Mouse (Mus musculus) spleen, postnatal 36 days (tissue): ENCODE results near the gene Srcin1.

Experiments used
- DNase-seq, 2 experiments: peaks; one replicate each; pipeline ENCODE4 v3.0.0; 2022; ENCODE audit warnings: low spot score in 2 of 2, mixed read lengths in 1 of 2

Srcin1 gene

DNA sequence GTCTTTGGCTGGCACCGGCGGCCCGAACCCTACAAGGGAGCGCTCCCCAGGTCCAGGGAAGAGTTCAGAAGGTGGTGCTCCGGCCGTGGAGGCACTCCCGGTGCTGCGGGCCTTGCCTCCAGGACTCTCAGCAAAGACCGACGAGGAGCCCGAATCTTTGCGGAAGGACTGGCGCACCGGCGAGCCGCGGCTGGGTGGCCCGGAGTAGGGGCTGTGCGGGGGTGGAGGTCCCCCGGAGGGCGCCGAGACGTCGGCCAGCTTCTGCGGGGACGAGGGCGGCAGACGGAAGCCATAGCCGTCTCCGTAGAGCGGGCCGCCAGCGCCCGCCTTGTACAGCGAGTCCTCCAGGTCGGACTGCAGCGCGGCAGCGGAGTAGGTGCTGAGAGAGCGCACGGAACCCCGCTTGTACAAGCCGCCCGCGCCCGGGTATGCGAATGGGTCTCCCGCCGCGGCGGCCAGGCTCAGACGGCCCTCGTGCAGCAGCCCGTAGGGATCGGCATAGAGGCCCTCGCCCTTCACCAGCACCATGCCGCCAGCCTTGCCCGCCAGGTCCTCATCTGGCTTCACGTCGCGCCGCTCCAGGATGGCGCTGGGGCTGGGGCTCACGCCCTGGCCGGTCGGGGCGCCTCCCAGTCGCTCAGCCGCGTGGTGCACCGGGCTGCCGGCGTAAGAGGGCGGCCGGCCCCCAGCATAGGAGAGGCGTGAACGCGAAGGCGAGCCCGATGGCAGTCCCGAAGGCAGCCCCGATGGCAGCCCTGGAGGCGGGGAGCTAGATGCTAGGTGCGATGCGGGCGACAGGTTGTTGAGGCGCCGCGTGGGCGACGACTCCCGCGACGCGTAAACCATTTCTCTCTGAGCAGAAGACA is 41.3 kb downstream of the Srcin1 start:
- no peak for DNase-seq

DNA sequence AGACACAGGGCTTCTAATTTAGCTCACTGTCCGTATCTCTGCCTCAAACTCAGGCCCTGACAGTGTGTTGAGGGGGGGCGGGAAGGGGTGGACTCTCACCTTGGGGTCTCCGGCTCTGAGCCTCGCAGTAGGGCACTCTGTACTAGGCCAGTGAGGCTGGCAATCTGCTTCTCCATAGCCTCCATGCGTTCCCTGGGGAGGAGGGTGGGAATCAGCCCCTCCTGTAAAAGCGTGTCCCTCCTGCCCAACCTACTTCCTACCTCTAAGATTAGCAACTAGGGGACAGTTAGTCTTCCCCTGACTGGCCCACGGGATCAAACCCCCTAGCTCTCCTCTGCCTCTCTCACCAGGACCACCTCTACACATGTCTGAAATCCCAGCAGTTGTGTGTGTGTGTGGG is 42.3 kb downstream of the Srcin1 start:
- DNase-seq = no peak

DNA sequence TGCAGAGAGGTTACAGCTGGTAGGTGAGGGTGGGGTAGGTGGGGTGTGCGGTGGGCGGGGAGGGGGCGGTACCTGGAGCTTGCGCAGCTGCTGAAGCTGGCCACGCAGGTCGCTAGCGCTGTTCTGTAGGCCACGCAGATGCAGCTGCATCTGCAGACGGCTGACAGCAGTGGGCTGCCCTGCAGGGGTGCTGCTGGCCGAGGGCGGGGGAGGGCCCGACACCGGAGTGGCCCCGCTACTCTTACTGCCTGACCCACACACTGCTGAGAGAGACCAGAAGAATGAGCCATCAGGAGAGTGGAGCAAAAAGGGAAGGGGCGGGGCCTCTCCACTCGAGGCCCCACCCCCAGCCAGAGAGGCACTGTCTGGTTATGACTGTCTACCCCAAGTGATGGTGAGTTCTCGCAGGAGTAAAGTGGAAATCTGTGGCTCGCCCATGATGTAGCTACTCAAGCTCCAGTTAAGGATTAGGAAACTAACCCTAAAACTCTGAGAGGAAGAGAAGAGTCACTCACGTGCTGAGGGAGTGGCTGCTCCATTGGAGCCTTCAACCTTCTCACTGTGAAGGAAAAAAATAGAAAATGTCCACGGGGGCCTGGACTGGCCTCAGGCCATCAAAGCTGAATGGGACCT is 42.9 kb downstream of the Srcin1 start:
- DNase-seq = peak; percentile 38 to 42

DNA sequence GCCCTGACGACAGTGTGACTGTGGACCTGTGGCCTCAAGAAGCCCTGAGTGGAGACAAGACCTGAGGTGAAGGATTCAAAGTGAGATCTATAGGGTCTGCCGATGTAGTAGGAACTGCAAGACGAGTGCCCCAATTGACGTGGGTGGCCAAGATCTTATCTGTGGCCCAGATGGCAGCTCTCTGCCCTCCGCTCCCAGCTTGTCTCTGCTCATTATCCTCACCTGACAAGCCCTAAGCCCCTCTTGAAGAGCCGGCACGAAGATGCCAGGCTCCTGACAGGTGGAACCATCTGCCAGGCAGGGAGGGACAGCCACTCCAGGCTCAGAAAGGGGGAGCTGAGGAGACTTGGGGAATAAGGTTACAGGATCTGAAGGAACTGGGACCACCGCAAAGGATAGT is 43.6 kb downstream of the Srcin1 start:
- no peak for DNase-seq

DNA sequence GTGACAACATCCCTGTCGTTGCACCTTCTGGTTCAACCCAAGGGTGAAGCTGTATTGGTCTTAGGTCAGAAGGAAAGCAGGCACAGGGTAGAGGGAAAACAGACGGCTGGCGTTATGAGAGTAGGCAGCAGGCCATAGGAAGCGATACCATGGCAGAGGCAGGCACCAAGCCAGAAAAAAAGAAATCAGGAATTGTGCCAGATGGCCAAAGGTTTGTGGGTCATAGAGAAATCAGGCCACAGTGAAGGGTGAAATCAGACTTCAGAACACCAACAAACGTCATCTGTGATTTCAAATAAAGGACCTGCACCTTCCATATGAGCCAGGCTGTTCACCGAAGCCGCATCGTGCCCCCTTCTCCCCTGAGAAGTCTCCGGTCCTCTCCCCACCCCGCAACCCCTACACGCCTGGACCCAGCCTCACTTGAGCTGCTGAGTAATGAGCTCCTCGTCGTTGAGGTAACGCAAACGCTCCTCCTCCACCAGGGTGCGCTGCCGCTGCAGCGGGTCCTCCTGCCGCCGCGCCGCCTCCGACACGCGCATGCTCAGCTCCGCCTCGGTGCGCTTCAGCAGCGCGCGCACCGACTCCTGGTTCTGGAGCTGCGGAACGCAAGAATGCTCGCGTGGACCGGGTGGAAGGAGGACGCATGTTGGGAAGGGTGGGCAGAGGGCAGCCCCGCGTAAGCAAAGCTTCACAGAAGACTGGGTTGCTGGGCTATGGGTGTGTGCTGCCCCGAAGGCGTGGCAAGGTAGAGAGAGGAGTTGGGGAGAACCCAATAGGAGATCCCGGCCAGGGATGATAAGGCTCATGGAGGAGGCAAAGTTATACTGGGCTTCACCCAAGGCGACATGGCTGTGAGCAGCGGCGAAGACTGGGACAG is 44.4 kb downstream of the Srcin1 start:
- peak; percentile 81 to 84 for DNase-seq

DNA sequence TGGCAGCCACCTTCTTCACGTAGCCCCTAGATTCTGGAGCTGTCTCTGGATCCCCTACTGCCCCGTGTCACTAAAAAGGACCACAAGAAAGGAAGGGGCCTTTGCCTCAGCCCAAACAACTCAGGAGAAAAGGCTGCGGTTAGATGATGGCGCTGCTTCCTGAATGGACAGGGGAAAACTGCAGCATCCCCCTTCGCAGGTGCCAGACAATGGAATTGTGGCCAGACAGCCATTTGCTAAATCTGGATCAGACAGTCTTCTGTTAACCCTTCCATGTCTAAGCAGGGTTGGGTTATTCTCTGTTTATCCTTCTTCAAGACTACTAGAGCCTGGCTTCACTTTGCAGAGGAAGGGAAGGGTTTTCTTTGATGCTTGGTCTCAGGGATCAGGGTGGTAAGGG is 45.0 kb downstream of the Srcin1 start:
- DNase-seq = no peak

DNA sequence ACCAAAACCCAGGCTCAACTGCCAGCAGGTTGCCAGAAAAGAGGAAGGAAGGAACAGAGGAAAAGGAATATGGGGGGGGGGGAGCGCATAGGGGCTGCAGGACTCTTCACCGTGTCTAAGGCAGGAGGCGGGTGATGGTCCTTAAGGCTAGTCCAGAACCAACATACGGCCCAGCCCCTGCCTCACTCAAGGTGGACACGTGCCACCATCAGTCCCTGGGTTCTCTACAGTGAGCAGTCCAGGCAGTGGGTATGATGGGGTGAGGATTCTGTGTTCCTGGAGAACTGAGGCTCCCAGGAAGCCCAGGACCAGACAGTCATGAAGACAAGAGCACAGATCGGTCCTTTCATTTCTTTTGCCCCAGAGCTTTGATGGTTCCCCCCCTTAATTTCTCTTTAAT is 45.9 kb downstream of the Srcin1 start:
- DNase-seq = no peak

DNA sequence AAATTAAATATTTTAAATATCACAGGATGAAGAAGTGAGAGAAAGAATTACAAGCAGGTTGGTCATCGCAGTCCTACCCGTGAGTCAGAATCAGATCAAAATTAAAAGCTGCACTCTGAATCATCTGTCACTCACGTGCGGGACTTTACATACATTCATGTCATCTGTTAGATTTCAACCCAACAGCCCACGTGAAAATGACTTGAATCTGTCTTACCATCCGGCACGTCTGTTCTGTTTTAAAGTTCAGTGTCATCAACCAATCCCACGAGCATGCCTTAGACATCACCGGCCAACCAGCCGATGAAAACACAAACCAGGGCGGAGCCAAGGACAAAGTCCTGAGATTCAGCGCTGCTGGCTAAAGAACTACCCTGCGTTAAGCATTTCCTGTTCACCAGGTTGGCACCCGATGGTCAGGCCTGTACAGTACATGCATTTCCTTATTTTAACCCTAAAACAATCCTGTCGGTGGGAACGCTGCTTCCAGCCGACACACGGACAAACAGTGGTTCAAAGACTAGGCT is 47.6 kb downstream of the Srcin1 start:
- DNase-seq = no peak

DNA sequence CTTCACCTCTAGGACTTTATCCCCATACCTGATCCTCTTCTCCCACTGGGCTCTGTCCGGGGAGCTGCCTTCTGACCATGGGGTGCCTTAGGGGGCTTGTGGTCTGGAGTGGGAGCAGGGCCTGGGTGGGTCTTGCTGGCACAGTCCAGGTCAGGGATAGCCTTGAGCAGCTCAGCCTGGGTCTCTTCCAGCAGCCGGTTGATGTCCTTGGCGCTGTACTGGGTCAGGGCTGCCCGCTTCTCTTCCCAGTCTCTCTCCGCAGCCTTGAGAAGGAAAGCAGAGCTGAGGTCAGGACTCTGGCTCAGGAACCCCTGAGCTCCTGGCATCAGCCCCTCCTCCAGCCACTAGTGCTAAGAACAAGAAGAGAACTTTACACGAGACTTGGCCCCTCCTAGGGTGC is 50.7 kb downstream of the Srcin1 start:
- DNase-seq = no peak

DNA sequence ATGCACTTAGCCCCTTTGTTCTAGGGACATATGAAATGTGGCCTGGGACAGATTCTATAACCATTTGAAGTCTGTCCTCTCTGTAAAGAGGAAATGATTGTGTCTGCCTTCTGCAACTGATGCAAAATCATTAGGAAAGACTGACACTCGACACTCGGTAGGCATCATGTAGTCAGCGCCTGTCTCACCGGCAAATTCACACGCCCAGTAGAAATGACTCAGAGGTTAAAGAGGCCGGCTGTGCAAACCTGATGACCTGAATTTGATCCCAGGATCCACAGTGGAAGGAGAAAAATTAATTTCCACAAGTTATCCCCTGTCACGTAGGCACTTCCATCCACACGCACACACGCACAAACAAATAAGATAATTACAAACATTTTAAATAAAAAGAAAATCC is 51.7 kb downstream of the Srcin1 start:
- no peak for DNase-seq

DNA sequence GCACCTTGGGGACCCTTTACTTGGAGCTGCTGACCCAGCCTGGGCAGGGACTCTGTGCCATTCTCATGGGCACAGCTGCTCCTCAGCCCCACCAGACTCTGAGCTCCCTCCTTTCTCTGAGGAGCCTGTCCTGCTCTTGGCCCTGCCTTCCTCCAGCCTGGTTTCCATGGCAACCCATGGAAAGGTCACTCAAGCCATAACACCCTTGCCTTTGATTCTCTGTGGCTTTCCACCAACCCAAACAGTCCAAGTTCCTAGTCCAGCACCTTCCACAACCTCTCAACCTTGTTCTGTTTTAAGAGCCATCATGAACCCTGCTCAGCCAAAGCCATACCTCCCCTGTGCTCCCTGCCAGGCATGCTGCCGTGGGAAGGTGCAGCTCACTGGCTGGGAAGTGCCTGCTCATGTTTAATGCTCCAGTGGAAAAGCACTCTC is 52.1 kb downstream of the Srcin1 start:
- DNase-seq = no peak

DNA sequence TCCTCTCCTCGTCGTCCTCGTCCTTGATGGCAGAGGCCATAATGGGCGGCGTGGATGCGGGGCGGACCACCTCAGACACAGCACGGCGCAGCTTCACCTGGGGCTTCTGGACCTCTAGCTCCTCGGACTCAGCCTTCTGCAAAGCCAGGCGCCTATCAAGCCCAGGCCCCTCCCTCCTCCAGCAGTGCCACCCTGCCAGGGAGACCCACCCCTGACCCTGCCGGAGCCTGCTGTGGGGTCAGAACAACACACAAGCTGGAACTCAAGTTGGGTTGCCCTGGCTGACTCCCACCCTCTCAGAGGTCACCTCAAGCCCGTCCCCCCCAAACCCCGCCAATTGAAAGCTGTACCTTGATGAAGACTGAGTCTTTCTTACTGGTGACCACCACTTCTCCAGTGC is 52.9 kb downstream of the Srcin1 start:
- DNase-seq = no peak

DNA sequence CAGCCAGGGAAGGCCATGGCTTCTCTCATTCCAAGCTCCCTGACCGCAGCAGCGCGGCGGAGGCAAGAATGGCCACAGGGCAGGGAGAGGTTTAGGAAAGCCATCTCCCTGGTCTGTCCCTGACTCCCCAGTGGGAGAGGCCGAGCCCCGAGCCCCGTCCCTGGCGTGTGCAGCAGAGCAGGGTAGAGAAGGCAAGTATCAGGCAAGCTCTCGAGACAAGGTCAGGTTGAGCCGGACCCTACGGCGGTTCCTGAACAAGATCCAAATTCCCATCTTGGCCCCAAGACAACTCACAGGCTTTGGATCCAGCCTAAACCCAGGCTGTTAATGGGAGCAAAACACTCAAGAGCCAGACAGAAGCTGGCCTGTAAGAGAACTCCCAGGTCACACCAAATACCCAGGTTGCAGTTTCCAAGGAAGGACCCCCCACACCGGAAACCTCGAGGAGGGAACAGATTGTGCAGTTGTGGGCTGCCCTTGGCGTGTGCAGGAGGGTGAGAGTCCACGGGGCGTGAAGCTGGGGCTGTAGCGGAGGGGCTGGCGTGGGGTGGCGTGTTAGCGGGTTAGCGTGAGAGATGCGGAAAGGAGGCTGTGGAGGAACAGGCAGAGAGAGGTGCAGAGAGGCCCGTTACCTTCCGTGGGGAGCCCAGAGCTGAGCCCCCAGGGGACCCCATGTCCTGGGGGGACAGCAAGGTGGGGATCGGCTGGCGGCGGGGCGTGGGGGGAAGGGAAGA is 54.1 kb downstream of the Srcin1 start:
- no peak for DNase-seq

DNA sequence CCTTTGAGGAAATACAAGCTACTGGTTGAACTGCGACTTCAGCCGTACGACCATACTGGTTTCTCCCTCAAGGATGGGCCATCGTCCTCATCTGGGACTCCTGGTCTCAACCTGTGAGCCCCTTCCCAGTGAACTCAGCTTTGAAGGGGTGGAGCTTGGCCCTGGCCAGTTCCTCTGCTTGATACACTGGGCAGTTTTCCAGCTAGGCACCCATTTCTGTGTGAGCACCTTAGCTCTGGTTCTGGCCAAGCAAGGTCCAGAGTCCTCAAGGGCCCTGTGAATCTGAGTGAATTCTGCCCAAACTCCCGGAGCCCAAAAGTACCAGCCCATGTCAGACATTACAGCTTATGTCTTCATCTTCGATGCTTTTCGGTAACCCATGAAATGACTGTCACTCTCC is 55.4 kb downstream of the Srcin1 start:
- DNase-seq = no peak

DNA sequence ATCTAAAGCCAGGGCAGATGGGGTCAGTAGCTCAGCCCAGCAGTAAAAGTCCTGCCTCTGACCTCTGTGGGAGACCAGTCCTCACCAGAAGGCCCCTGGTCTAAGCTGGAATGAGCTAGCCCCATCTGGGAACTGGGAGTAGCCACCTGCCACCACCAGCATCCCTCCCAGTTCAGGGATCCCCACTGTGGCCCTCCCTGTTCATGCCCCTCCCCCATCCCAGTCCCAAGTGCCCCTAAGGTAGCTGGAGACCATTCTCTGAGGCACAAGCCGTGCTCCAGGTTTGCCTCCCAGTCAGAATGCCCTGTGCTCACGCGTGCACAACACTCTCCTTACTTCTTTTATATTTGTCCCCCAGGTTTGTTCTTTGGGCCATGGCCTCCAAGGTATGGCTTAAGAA is 62.9 kb downstream of the Srcin1 start:
- no peak for DNase-seq

DNA sequence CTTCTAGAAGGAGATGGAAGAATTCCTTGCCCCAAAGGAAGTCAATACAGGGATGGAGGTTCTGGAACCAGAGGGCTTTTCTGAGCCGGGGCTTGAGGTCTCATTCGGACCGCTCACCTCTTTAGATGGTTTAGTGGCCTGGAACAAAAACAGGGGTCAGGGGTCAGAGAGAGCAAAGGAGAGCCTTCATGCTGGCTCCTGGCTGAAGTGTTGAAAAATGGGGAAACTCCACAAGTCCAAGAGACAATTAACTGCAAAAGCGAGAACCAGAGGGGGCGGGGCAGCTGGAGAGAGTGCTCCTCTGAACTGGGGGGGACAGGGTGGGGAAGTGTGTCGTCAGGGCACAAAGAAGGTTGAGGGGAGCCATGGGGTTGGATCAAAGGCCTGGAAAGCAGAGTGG is 63.5 kb downstream of the Srcin1 start:
- DNase-seq = no peak

DNA sequence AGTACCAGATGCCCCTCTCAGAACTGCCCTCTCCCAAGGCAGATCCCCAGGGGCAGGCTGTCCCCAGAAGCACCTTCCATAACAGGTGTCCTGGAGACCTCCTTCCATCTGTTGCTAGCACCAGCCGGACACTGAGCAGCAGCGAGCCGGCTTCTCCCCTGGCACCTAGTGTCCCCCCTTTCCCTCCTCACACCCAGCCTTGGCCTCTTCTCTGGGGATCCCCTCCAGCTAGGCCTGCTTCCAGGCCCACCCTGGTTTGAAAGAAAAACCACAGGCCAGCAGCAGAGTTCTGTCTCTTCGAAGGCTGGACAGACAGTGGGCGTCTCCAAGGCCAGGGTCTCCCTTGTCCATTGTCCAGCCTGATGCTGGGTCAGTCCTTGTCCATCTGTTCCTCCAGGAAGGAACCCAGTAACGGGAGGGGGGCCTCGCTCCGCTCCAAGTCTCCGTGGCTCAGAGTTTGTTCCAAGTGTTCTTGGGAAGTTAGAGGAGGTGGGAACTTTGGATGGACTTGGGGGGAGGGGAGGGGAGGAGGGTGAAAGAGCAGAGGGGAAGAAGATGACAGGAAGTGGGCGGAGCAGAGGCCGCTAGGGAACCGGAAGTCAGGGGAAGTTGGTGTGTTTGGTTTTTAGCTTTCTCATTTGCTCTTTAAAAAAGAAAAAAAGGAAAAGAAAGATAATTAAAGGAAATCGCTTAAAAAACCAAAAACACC is 64.2 kb downstream of the Srcin1 start:
- DNase-seq = peak; percentile 71 to 79

DNA sequence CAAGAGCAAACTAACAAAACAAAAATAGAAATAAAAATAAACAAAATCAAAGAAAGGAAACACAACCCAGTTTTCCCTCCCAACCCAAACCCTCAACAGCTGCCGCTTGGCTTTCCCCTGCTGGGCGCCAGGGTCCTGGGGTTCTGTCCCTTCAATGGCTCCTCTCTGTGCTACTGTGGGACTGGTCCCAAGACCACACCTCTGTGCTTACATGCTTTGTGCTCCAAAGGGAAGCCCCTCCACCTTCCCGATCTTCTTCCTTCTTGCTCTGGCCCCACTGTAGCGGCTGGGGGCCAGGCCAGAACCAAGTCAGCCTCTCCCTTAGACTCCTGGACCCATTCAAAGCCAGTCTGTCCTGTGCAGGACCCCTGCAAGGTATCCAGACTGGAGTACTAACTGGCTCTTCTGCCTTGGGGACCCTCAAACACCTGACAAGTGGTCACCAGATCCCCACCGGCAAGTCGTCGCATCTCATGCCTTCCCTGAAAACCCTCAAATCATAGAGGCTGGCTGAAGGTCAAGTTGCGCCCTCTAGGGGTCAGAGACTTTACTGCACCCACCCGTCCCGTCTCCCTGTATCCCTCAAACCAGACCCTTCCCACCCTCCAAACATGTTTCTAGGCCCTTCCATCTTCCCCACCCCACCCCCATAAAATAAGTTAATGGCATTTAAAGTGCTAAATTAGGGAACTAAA is 64.9 kb downstream of the Srcin1 start:
- peak; percentile 51 to 61 for DNase-seq

DNA sequence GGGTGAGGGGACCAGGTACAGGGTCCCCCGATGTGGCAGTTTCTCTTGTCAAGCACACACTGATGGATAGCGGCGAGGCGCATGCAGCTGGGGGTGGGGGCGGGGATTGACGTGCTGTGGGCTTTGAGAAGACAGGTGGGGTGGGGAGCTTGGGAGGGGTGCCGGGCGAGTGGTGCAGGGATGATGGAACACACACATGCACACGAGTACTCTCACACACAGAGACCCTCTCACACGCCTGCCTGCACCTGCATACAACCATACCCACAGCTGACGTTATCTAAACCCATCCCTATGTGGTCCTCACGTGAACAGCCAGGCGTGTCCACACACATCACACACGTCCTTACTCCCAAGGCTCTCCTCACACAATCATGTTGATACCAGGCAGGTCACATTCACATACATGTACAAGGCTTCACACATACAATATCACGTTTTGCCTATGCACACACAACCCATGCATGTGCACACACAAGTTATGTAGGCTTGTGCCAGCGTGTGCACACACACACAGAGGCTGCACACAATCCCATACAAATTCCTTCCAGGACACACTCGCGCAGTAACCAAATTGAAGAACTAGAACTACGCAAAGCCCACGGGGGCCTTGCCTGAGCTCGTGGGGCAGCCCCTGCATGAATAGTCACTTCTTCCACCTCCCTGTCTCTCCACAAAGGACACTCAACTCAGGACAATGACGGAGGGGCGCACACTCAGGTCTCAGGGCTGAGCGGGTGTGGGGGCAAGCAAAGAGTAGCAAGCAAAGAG is 66.1 kb downstream of the Srcin1 start:
- DNase-seq = no peak
